Mouse (Mus musculus): ENCODE data around the gene Btbd2.
"Not testable (repeated sequence)": the region's sequence is repeated elsewhere in the genome, so short reads cannot be mapped to it uniquely, and the experiment has no call there.

Btbd2 gene

GRCm38 (mm10) chr10:80609269-80609924 lies 47.5 kb downstream of the Btbd2 start:
- DNase-seq (ENCODE audit: low spot score in 2 of 2) = no peak

DNA sequence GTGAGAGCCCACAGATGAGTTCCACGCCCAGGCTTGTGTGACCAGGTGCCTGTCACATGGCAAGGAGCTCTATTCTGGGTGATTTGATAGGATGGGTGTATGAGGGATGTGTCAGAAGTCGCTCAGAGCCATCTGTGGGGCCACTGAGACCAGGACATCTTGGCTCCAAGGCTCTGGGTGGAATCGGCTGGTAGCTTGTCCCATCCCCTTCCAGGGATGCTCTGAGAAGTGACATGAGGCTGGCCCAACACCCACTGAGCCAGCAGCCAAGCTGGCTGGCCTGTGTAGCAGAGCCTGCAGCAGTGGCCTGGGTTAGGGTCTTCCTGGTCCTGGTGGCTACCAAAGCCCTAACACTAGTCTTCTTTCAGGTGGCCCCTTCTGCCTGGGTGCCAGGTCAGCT lies 48.4 kb downstream of the Btbd2 start:
- DNase-seq (ENCODE audit: low spot score in 2 of 2) = no peak

GRCm38 (mm10) chr10:80606737-80607350 lies 50.0 kb downstream of the Btbd2 start:
- no peak for DNase-seq (ENCODE audit: low spot score in 2 of 2)

DNA sequence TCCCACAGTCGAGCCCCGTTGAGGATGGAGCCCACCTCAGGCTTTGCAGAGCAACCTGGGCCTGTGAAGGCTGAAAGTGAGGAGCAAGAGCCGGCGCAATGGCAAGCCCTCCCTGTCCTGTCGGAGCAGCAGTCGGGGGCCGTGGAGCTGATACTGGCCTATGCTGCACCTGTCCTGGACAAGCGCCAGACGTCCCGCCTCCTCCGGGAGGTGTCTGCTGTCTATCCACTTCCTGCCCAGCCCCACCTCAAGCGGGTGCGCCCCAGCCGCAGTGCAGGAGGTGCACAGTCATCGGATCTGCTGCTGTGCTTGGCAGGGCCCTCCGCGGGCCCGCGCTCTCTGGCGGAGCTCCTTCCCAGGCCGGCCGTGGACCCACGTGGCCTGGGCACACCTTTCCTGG lies 50.6 kb downstream of the Btbd2 start:
- peak in 1 of 2 experiments; percentile 30 for DNase-seq (ENCODE audit: low spot score in 2 of 2)

GRCm38 (mm10) chr10:80605721-80606120 lies 51.1 kb downstream of the Btbd2 start, which contains the start of gene Gm49322:
Gene Gm49322, plus strand, starts transcription at chr10:80606021.
- DNase-seq (ENCODE audit: low spot score in 2 of 2) = not testable (repeated sequence)

- no peak for DNase-seq (ENCODE audit: low spot score in 2 of 2)
These were observed 51.9 kb downstream of the Btbd2 start for GRCm38 (mm10) chr10:80604988-80605387.

DNA sequence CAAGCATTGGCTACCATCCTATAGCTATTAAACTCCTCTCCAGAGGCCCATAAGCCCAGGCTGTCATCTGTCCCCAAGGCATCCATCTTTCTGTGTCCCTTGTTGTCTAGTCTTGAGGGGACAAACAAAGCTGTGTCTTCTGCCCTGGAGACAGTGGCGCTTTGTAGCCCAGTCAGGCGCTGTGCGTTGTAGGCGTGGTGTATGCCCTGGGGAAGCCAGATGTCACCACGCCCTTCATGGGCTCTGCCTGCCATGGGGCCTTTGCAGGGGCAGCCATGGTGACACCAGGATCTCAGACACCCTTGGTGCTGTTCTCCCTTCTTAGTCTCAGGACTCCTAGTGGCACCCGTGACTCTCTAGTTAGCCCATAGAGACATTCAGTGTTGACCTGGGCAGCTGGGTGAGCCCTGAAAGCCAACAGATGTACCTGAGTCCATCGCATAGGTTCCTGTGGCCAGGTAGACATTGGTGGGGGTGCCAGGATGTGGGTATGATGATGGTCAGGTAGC lies 52.8 kb downstream of the Btbd2 start:
- peak; percentile 55 to 84 for DNase-seq (ENCODE audit: low spot score in 2 of 2)

DNA sequence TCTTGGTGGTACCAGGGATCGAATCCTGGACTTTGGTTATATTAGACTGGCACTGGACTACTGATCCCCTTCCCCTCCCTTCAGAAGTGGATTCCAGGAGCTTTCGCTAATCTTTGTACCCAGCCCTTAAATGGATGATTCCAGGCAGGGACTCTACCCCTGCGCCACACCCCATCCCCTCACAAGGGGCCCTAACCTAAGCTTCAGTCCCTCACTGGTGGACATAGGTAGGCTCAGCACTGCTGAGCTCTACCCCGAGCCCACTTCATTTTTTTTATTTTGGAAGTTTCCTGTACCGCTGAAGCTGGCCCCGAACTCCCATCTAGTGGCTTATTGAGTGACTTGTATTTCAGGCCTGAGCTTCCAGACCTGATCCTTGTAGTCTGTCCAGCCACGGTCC lies 53.5 kb downstream of the Btbd2 start:
- peak in 1 of 2 experiments; percentile 29 for DNase-seq (ENCODE audit: low spot score in 2 of 2)

DNA sequence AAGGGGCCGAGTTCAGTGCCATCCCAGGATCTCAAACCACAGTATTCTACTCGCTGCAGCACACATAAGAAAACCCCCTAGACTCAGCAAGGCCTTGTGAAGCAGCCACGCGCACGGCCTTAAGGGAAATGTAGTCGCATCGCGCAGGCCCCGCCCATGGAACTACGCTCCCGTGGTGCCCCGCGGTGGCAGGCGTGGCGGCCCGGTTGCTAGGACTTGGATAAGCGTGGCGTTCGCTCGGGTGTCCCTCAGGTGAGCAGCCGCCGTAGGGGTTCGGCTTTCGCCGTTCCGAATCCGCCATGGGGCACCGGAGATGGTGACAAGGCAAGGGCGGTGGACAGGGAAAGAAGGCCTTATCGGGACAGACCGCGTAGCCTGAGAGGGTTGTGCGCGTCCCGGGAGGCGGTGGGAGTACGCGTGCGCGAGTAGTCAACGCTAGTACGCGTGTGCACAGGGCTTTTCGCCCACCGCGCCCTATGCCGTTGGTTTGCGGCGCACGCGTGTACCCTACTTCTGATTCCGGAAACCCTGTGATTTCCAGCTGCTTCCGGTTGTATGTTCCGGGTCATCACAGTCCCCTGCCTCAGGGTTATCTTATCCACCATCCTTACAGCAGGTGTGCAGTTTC lies 54.1 kb downstream of the Btbd2 start, which contains the start of the genes Scamp4 and Adat3:
TSS of gene Scamp4 (plus strand) at position 175 of the 628 bp plus-strand sequence.
TSS of gene Adat3 (plus strand) at position 183 of the 628 bp plus-strand sequence.
- peak; percentile 95 to 96 for DNase-seq (ENCODE audit: low spot score in 2 of 2)

DNA sequence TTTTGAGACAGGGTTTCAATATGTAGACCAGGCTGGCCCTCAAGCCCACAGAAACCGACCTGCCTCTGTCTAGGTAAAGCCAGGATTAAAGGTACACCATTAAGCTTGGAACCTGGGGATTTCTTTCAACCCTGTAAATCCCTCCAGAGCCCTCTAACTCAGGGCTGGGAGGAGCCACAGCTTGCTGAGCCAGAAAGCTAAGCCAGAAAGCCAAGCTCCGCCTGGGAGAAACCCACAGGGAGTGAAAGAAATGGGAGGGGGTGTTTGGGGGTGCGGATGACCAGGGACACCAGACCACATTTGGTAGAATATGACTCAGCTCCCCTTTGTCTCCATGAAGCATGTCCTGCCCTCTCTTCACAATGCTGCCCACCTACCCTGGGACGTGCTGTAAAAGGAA lies 60.6 kb downstream of the Btbd2 start:
- no peak for DNase-seq (ENCODE audit: low spot score in 2 of 2)
